Mouse (Mus musculus): ENCODE measurements around the gene 4930579F01Rik.
"Not testable (repeated sequence)": the region's sequence is repeated elsewhere in the genome, so short reads cannot be mapped to it uniquely, and the experiment has no call there.

Gene 4930579F01Rik

DNA sequence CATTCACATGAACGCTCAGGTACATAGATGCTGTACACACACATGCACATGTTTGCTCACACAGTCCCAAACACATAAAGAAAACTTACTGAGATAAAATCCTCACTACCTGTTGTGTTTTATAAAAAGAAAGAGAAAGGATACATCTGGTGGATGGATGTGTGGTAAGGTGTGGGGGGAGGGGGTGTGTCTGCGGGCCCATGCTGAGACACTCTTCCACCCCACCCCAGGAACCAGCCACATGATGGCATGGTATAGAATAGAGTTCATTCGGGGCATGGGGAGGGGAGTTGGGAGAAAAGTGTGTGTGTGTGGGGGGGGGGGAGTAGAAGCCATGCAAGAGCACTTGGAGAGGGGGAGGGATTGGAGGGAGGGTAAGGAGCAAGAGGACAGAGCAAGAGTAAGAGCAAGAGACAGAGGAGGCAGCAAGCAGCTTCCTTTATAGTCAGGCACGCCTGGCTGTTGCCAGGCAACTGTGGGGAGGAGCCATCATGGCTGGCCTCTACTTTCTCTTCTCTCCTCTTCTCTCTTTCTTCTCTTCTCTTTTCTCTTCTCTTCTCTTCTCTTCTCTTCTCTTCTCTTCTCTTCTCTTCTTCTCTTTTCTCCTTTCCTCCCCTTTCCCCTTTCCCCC lies 31.0 kb downstream of the 4930579F01Rik start:
- in situ Hi-C loops (cut with MboI; ENCODE audit: unreplicated experiment in 2 of 2) = no loop called here

DNA sequence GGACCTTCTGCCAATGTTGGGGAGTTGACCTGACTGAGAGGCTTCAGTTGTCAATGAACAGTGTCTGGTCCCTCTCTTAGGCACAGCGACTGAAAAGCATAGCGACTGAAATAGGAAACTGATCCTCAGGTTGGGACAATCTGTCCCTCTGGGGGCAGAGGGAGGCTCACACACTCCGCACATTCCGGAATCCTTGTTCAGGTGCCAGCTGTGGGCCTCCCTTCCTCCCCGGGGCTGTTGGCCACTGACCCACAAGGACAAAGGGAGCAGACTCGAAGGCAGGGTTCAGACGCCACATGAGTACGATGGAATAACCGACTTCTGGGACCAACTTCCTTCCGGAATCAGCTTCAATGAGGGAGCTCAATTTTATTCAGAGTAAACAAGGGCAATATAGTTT lies 32.0 kb downstream of the 4930579F01Rik start:
- in situ Hi-C loops (cut with MboI; ENCODE audit: unreplicated experiment in 2 of 2) = no loop called here

DNA sequence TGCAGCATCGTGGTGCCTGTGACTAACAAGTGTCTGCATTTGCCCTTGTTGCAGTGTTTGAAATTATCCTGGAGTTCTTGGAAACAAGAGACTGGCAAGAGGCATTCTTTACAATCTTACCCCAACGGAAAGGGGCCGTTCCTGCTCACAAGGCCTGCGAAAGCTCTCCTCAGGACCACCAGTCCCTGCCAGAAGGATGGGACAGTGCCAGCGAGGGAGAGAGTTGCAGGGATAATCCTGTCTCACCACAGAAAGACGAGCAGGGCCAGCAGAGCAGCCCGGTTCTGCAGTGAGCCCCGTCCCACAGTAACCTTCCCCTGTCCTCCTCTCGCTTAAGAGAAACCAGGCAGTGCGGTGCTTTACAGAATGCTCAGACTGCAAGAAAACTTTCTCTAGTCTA lies 37.0 kb downstream of the 4930579F01Rik start:
- in situ Hi-C loops (cut with MboI; ENCODE audit: unreplicated experiment in 2 of 2) = no loop called here

DNA sequence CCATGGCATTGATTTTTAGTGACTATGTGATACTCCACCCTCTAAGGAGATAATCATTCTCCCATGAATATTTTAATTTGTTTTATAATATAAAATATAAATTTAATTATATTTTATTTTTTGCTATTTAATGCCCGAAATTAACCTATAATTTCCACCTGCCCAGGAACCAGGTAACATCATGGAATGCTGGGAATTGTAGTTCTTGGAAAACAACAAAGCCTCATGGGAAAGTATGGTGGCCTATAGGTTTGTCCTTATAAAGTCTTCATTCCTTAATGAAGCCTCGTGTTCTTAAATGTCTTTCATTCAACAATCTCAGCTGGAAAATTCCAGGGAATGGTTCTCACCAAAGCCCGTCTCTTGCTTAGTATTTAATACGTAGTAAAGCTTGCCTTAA lies 38.6 kb downstream of the 4930579F01Rik start:
- in situ Hi-C loops (cut with MboI; ENCODE audit: unreplicated experiment in 2 of 2) = no loop called here

DNA sequence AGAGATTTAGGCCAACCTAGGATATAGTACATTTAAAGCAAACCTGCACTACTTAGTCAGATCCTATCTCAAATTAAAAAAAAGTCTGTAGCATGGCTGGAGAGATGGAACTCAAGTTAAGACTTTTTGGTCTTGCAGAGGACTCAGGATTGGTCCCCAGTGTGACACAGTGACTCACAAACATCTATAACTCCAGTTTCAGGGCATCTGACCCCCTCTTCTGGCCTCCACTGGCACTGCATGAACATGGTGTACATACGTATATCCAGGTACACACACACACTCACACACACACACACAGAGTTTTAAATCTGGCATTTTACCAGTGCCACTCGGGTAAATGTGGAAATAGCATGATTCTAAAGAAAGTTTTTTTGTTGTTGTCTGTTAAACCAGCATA lies 44.8 kb downstream of the 4930579F01Rik start:
- in situ Hi-C loops (cut with MboI; ENCODE audit: unreplicated experiment in 2 of 2) = loop anchor here (5.0 kb wide), 4 partner anchors 157 to 372 kb away; partner anchors contain the start of gene Dnajb14 (in 1 of the 2)

DNA sequence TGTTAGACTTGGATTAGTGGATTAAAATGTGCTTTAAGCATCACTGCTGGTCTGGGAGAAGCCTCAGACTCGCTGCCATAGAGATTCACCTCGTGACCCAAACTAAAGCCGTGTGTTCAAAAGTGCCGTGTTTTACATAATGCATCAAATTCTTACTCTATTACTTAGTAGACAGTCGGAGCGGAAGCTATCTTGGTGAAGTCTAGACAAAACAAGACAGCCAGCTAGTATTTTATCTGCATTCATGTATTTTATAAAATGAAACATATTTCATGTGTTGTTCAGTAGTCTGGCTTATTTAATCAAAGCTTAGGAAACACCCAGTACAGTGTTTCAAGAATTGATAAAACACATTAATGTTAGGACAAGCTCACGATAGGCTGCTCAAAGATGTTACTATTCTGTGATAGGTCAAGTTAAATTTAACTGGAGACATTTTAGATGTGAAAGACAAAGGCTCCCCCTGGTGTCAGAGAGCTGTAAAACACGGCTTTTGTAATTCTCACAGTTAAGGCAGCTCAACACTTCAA lies 48.9 kb downstream of the 4930579F01Rik start, which contains the start of gene Mttp:
TSS of gene Mttp (minus strand) at position 327 of the 530 bp plus-strand sequence.
- in situ Hi-C loops (cut with MboI; ENCODE audit: unreplicated experiment in 2 of 2) = loop anchor here (5.0 kb wide), 4 partner anchors 152 to 367 kb away; partner anchors contain the start of gene Dnajb14 (in 2 of the 2)

DNA sequence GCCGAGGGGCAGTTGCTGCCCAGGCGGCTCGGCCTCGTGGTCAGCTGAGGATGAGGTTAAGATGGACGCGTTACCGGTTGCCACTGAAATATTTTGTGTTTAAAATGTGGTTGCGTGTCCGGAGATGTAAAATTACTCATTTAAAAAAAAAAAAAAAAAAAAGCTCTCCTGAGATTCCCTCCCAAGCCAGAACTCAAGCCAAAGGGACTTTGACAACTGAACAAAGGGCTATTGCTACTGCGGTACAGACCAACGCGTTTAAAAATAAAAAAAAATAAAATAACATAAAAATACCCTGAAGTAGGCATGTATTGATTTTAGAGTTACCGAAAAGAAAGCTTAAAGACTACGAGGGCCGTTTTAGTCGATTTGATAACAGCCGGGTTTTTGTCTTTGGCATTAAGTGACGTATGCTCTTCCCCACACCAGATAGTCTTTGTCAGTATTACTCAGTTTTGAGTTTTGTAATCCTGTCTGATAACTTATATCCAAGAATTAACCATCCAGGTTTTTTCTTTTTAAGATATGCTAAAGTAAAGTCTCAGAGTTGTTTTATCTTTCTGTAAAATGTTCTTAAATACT lies 49.5 kb downstream of the 4930579F01Rik start:
- in situ Hi-C loops (cut with MboI; ENCODE audit: unreplicated experiment in 2 of 2) = loop anchor here in 1 of 2 experiments (5.0 kb wide), 2 partner anchors 152 to 277 kb away; partner anchors contain the start of gene Dnajb14

DNA sequence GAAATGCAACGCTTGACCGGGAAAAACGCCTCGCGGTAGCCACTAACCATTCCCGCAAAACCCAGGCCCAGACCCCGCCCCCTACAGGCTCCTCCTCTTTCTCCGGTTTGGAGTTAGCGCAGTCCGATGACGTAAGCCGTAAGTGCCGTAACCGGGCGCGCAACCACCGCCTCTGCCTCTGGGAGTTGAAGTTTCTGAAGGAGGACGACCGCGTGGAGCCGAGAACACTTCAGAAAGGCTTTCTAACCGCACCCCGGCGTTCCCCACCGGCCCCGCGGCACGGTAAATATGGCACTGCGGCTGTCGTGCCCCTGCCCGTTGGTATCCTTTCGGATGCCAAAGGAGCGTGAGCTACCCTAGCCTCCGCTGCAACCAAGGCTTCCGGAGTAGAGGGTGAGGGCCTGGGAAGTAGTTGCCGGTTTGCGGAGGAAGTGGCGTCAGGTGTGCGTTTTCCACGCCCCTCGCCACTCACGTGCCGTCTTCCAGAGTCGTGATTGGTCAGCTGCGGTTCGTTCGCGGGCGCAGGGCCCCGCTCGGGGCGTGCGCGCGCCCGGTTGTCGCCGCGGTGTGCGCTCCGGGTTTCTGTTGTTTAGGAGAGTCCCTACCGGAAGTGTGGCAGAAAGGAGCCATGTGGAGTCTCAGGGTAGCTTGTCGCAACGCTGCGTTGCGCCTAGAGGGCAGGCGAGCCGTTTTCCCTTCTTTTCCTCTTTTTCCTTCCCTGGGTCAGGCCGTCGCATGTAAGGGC lies 50.1 kb downstream of the 4930579F01Rik start, which contains the start of gene Trmt10a:
TSS of gene Trmt10a (plus strand) at position 134 of the 745 bp plus-strand sequence.
- in situ Hi-C loops (cut with MboI; ENCODE audit: unreplicated experiment in 2 of 2) = loop anchor here in 1 of 2 experiments (5.0 kb wide), 2 partner anchors 151 to 276 kb away; partner anchors contain the start of gene Dnajb14

DNA sequence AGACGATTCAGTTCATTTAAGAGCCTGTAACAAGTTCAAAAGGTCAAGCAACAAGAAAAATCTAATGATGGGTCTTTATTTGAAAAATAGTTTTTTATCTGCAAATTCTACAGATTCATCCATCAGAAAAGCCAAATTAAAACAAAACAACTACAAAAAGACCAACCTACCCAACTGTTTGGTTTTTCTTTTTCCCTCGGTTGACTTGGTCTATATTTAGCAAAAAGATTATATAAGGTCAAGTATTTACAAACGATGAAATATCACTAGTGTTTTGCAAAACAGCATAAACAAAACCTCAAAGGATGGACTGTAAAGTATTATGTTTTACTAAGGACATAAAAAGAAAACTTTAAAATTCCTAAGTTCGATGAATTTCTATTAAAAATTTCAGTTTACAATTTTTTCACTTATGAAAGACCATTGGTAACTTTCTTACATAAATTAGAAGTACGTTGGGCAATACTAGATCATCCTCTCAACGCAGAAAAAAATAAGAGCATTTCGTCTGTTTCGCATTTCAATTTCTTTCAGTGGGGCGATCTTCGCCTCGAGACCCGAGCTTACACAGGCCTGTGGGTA lies 50.8 kb downstream of the 4930579F01Rik start:
- in situ Hi-C loops (cut with MboI; ENCODE audit: unreplicated experiment in 2 of 2) = loop anchor here in 1 of 2 experiments (5.0 kb wide), 2 partner anchors 151 to 276 kb away; partner anchors contain the start of gene Dnajb14

DNA sequence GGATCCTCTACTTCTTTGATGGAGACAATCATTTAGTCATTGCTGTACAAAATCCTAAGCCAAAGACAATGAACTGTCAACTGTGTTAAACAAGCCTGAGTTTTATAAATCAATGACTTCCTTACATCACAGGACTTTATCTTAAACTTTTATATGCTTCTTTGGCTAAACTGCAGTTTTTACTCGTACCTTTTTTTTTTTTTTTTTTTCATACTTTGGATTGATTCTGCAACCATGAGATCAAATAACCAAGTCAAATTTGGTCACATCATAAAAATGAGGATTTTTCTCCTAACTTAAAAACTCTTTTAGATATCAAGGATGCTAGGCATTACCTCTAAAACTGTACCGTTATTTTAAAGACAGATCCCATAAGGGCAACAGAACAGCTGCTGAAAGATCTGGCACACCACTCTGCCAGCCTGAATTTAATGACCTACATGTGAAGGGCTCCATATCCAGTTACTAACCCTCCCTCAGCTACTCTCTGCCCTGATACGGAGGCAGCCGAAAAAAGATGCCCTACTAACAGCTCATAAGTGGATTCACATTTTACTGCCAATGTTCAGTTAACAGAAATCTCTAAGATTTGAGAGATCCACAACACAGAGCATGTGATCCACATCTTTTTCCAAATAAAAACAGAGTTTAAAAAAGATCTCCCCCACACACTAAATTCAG lies 51.4 kb downstream of the 4930579F01Rik start:
- in situ Hi-C loops (cut with MboI; ENCODE audit: unreplicated experiment in 2 of 2) = loop anchor here in 1 of 2 experiments (5.0 kb wide), 2 partner anchors 150 to 275 kb away; partner anchors contain the start of gene Dnajb14

DNA sequence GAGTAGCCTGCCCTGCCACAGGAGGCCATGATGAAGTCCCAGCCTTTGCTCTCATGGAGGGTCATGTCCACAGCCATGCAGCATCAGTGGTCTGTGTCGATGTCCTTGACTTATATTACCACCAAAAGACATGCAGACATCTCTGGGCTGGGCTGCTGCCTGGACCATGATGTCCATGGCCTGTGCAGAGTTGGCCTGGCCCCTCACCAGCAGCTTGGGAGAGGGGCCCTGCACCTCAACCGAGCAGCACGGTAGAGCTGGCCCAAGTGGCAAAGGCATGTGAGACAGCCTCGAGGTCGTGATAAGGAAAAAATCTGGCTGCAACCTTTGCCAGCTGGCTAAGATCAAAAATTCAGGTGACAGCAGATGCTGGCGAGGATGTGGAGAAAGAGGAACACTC lies 54.0 kb downstream of the 4930579F01Rik start:
- in situ Hi-C loops (cut with MboI; ENCODE audit: unreplicated experiment in 2 of 2) = loop anchor here in 1 of 2 experiments (5.0 kb wide), 2 partner anchors 147 to 272 kb away; partner anchors contain the start of gene Dnajb14

DNA sequence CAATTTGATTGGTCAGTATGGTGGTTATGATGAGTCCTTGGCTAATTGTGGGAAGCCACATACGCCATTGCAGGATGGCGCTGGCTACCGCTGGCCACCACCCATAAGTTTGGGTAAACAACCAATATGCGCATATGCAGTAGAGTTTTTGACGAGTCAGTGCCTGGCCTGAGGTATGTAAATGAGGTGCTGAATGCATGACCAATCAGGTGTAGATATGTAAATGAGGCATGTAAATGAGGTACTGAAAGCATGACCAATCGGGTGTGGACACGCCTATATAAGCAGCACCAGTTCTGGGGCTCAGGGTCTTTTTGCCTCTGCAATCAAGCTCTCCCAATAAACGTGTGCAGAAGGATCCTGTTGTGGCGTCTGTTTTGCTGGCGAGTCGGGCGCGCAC lies 55.5 kb downstream of the 4930579F01Rik start:
- in situ Hi-C loops (cut with MboI; ENCODE audit: unreplicated experiment in 2 of 2) = not testable (repeated sequence)

DNA sequence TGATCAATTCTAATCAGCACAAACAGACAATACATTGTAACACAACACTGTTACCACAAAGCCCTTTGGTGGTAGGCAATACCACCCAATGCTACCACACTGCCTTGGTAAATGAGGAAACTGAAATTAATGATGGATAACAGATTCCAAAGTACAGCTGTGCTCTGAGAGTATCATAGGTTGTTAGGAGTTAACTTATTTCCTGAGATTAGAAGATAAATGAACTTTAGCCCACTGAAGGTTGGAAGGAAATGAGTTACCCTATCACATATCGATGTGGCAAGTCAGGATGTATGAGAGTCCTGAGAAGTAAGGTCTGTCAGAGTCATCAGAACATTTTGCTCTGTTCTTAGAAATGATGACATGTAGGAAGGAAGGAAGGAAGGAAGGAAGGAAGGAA lies 59.1 kb downstream of the 4930579F01Rik start:
- in situ Hi-C loops (cut with MboI; ENCODE audit: unreplicated experiment in 2 of 2) = no loop called here

DNA sequence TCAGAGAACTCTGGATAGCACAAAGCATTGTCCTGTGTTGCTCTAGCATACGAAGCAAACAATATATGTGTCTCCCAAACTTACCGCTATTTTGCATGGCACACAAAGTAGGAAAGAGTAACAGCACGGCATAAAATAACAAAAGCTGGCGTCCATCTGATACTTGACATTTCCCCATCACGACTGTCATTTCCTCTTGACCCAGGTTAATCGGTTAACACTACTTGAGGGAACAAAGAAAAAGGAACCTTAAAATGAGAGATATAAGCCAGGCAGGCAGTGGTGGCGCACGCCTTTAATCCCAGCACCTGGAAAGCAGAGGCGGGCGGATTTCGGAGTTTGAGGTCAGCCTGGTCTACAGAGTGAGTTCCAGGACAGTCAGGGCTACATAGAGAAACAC lies 59.7 kb downstream of the 4930579F01Rik start:
- in situ Hi-C loops (cut with MboI; ENCODE audit: unreplicated experiment in 2 of 2) = no loop called here

DNA sequence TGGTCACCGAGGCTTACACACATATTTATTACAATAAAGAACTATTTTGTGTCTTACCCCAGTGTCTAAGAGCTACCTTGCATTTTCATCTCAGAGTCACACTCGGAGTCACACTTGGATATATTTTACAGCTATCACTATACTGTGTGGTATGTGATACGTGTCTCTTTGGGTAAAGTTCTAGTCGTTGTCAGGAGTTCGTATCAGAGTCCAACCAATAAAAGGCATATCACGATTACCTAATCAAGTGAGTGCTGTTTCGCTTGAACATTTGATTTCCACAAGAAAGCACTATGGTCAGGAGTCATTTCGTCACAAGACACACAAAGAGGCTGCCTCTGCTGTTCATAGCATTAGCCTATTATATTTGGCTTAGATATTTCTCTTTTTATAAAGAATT lies 60.2 kb downstream of the 4930579F01Rik start:
- in situ Hi-C loops (cut with MboI; ENCODE audit: unreplicated experiment in 2 of 2) = no loop called here

DNA sequence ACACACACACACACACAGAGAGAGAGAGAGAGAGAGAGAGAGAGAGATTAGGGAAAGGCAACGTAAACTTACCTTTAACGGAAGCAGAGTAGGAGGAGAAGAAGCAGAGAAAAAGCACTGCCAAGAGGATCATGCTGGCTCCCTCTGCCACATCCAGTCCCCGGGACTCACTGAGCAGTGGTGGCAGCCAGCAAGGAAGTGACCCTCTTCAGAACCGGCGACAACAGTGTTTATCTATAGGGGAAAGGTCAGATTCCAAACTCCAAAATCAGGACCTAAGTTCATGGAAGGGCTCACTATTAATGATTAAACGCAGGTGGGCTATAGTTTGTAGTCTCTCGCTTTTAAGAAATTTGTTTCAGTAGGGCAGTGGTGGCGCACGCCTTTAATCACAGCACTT lies 62.5 kb downstream of the 4930579F01Rik start:
- in situ Hi-C loops (cut with MboI; ENCODE audit: unreplicated experiment in 2 of 2) = no loop called here

DNA sequence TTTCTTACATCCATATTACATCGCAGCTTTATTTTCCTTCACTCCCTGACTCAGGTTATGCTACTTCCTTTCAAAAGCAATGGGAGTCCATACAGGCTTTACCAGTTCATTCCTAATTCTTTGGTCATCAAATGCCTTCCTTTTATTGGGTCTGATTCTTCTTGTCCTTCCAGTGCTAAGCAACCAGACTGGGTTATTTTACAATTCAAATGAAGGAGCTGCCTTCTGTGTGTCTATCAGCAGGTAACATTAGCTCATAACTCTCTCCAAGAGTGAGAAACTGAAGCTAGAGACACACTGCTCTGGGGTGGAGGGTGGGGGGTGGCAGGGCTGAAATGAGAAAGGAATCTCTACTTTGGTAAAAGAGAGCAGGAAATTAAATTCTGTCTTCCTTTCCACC lies 62.9 kb downstream of the 4930579F01Rik start:
- in situ Hi-C loops (cut with MboI; ENCODE audit: unreplicated experiment in 2 of 2) = no loop called here

DNA sequence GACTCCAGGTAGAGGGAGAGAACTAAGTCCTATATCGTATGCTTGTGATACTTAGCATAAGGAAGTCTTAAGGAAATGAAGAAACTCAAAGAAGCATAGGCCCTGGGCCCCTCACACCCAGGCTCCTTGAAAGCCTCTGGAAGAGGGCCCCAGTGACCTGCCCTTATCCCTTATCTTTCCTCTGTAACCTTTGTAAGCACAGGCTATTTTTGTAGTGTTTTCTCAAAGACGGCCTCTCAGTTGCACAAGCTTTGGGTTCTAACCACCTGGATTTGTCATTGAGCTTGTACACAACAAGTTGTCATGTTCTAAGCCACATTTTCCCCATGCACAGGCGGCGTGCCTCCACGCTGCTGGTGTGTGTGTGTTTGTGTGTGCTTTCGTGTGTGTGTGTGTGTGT lies 64.5 kb downstream of the 4930579F01Rik start:
- in situ Hi-C loops (cut with MboI; ENCODE audit: unreplicated experiment in 2 of 2) = no loop called here

DNA sequence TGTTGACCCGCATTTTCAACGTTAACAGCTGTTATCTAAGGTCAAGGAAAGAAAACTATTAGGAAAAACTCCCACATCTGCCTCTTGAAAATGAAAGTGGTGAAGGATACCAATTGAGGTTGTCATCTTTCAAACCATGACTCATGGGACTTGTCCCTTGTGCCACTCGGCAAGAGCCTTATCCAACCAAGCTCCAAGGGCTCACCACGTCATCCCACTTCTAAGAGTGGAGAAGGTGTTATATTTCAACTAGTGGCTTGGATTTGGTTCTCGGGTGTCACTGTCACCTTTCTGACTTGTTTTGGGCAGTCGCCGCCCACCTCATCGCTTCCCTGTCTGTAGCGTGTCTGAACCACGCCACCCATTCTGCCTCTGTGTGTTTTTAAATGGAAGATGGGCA lies 69.8 kb downstream of the 4930579F01Rik start:
- in situ Hi-C loops (cut with MboI; ENCODE audit: unreplicated experiment in 2 of 2) = no loop called here

DNA sequence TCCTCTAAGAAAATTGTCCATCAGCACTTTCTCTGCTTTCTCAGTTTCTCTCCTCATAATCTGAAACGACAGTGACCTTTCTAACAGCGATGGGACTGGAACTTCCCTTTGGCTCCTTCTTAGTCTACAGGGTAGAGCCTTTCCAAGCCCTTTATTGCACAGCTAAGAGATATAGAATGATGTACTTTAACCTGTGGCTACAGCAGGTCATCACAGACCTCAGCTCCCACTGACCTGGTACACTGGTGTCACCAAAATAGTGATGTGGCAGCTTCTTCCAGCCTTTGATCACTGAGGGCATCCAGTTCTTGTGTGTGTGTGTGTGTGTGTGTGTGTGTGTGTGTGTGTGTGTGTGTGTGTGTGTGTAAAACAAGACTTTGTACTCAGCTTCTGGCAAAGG lies 72.2 kb downstream of the 4930579F01Rik start:
- in situ Hi-C loops (cut with MboI; ENCODE audit: unreplicated experiment in 2 of 2) = no loop called here
